Mouse (Mus musculus) hindlimb bud, embryonic 11.5 days (tissue): Measurements from ENCODE around the gene Ptprf.
A peak's percentile ranks its signal among the peaks of the same experiment; 100 is the strongest.

Experiments used
- DNase-seq: peaks from one replicate; pipeline ENCODE4 v3.0.0-alpha.2; 2012; ENCODE audit warnings: low read depth, low spot score; ENCODE audit errors: extremely low spot score

The Ptprf gene

DNA sequence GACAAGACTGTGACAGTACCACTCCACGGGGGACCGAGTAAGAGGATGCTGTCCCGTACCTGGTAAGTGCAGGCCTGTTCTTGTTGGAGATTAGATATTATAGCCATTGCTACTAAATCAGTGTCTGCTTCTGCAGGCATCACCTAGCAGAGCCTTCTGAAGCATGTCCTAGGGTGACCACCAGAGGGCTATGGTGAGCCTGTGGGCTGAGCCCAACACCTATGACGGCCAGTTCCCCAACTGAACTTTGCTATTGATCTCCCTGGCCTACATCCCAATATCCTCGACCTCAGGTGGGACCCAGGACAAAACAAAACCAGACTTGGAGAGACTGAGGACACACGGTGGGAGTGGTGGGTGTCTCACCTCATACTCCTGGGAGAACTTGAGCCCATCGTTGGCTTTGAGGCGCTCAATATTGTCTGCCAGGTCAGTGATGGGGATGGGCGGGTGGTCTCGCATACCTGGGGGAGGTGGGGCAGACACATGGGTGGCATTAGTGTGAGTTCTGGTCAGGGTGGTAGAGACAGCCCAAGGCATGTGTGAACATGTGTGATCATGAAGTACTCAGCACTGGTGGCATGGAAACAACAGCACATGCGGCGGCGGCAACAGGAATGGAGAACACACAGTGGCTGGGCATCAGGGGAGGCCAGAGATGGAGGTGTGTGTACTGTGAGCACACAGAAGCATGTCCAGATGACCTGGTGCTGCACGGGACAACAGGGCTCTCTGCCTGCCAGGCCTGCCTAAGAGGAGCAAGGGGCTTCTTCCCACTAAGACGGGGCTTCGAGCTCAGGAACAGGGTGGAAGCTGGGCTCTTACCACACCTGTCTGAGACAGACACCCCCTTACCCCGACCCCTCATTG lies 74.2 kb downstream of the Ptprf start:
- DNase-seq: peak; percentile 12

- DNase-seq: no peak
Observed at GRCm38 (mm10) chr4:118214891-118215290, 76.3 kb downstream of the Ptprf start.

DNA sequence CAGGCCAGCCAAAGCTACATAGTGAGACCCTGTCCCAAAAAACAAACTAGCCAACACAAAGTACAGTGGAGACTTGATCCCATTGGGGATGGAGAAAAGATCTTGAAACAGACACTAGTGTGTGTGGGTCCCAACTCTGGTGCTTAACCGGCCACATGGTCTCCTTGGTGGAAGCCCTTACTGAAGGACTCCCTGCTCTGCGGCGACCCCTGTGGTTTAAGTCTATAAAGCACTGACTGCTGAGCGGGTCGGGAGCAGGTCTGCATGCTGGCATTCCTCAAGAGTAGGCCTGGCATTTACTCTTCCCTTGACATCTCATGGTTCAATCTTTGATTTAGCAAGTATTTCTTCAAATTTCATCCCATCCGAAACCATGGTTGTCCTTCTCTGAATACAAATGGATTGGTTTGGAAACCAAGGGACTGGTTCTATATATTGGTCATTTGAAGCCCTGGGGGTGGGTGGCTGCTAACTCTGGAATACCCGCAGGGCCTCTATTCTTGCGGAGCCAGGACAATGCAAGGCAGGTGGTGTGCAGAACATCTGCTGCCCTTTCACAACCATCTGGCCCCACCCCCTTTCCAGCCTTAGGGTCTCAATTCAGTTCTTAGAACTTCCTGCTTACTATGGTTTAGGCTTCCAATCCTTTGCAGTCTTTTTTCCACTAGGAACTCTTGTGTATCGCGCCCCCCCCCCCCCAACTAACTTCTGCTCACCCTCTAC lies 84.1 kb downstream of the Ptprf start:
- DNase-seq: no peak

GRCm38 (mm10) chr4:118205906-118206305 lies 85.3 kb downstream of the Ptprf start:
- no peak for DNase-seq

GRCm38 (mm10) chr4:118199093-118199492 lies 92.1 kb downstream of the Ptprf start:
- no peak for DNase-seq

DNA sequence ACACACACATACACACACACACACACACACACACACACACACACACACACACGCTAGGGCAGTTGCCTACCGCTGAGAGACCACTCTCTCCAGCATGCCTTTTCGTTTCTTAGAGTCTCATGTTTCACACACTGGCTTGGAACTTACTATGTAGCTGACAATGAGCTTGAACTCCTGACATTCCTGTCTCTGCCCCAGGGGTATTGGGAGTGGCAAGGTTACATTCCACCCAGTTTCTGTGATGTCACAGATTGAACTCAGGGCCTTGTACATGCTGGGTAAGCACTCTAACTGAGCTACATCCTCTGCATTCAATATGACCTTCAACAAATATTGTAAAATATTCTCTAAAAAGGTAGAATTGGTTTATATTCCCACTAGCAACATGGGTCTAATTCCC lies 92.6 kb downstream of the Ptprf start:
- DNase-seq: no peak

DNA sequence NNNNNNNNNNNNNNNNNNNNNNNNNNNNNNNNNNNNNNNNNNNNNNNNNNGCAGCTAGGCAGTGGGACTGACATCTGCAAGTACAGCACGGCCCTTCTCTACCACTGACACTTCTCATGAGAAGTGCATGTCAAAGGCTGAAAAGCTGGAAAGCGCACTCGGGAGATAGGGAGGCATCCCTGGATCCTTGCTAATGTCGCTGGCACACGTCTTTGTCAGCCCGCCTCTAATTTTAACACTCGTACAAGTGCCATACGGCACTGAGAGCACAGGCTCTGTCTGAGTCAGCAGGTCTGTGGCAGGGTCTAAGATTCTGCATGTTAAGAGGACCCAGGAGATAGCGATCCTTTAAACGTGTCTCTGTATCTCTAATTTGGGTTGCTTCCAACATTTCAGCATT lies 95.0 kb downstream of the Ptprf start:
- no peak for DNase-seq

- no peak for DNase-seq
Observed at GRCm38 (mm10) chr4:118180301-118181080, 110.7 kb downstream of the Ptprf start.

DNA sequence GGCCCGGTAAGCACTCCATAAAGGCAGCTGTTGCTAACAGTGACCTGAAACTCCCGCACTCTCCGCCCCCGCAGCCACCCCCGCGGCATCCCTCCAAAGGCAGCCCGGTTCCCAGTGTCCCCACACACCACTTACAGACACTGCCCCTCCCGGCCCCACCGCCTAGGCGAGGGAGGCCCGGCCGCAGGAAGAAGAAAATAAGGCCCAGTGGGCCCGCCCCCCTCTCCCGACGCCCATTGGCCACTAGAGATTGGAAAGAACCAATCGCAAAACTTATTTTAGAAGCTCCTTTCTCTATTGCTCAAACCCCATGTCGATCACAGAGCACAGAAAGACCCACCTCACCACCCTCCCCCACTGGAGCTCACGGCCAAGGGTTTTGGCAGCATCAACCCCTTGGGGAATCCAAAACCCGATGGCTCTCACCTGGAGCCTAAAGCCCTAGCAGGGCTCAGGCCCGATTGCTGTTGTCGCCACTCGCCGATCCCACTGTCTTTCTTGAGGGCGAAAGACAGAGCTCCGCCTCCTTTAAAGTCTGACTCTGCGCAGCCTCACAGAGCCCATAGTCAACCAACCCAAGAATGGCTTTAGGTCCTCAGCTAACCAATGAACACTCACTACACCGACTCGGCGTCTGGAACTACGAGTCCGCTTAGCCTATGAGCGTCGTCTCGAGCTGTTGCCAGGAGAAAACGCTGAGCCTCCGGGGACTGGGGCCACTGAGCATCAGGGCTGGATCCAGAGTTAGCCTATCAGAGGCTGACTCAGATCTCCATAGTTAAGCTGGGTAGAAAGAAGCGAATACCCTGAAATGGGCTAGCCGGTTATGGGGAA lies 111.5 kb downstream of the Ptprf start, which contains the start of gene Kdm4a:
Gene Kdm4a (minus strand): TSS at position 577 of the 834 bp plus-strand sequence.
- peak; percentile 99 for DNase-seq

- DNase-seq: peak; percentile 22
Observed at GRCm38 (mm10) chr4:118178952-118179466, 112.2 kb downstream of the Ptprf start.

GRCm38 (mm10) chr4:118172461-118172860 lies 118.7 kb downstream of the Ptprf start:
- DNase-seq: no peak

GRCm38 (mm10) chr4:118171006-118171405 lies 120.2 kb downstream of the Ptprf start:
- no peak for DNase-seq

DNA sequence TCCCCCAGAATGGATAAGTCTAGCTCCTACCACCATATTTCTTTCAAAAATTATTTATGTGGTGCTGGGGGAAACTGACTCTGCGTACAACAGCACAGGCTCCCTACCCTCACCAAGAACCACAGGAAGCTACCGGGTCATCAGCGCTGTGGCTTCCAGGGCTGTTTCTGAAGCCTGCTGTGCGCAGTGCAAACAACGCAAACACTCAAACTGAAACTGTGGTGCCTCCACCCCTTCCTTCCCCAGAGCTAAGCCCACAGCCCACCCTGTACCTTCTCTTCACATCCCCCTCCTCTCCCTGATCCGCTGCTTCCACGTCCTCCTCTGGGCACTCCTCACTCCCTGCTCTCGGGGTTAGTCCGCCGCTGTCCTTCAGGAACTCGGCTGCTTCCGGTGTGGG lies 129.1 kb downstream of the Ptprf start:
- no peak for DNase-seq
